Comparison of ENCODE assay signal across 9 mouse cellular contexts in the genomic region with DNA sequence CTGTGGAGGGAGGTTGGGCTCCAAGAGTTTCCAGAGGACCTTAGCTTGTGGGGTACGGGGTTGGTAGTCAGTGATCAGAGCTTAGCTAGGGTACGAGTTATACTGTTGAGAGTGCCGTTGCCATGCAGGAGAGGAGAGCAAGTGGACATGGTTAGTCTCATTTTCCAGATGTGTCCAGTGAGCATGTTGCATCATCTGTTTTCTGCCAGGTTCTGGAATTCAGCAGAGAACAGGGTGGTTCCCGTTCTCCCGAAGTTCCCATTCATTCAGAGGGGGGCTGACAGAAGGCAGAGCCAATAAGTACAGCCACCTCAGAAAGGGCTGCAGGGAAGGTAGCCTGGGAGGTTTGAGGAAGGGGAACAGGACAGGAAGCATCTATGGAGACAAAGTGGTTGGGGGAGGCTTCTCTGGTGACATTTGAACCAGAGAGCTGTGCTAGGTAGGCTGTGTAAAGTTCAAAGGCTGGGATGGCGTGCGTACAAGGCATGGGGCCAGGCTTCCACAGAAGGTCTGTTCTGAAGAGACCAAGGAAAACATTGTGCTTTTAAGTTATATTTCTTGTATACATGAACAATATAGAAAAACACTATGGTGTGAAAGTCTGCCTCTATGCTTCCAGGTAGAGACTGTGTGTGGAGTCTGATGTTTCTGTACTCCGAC. TPM values are rescaled to one million over a fixed set of nuclear protein-coding genes. Genes with fewer than 3 reads are reported as not detected.
A peak's percentile ranks its signal among the peaks of the same experiment; 100 is the strongest.
DNase-seq lines count a peak whose midpoint lies in the region; ATAC-seq and TF ChIP-seq lines count a peak whose summit lies in the region.
"Had no signal": no experiment of that assay in that cellular context is flagged by ENCODE, and none has a peak within 500 bp of the region (broad histone marks: within the 10 kb centered on the region; RNA-seq: fewer than 3 reads in every experiment).

No protein-coding gene starts in this region.

- no peak overlapping the region for H3K9ac ChIP-seq in forebrain, embryonic 13.5 days
- peak overlapping the region; percentile 32 for H3K9ac ChIP-seq in hindbrain, embryonic 16.5 days (ENCODE audit: low read depth, low read length)
- H3K9ac ChIP-seq: kidney, embryonic 15.5 days had no signal

- TF ChIP-seq POLR2A in myocyte (IDR thresholded peaks at IDR 0.05; ENCODE audit: insufficient read length, low read depth), result no peak

- peaks cover 35% of the 10 kb centered on the region for H3K79me2 ChIP-seq in myocyte (ENCODE audit: control insufficient read depth, insufficient read depth)

- peak; percentile 37 to 67 for DNase-seq in kidney, postnatal 36 days
- DNase-seq in kidney, postnatal 14 days, result no peak
- no peak for DNase-seq in spleen, postnatal 36 days (ENCODE audit: low spot score in 2 of 2)
- no peak for DNase-seq in left cerebral cortex, postnatal 14 days (ENCODE audit: low spot score in 2 of 2)
- DNase-seq: thymus, postnatal 14 days had no signal

- H3K4me2 ChIP-seq in forebrain, embryonic 13.5 days, result peak overlapping the region; percentile 36
- H3K4me2 ChIP-seq in hindbrain, embryonic 16.5 days (ENCODE audit: low read length), result peak overlapping the region; percentile 16
- H3K4me2 ChIP-seq in myocyte (ENCODE audit: low read depth), result peak overlapping the region; percentile 12
- H3K4me2 ChIP-seq: kidney, embryonic 15.5 days had no signal

- ATAC-seq in forebrain, embryonic 13.5 days, result no peak
- ATAC-seq in hindbrain, embryonic 16.5 days, result no peak

- peaks cover 9% of the 10 kb centered on the region; the same call in 1 of the 2 replicates for H3K36me3 ChIP-seq in forebrain, embryonic 13.5 days (ENCODE audit: poor library complexity, severe bottlenecking)
- H3K36me3 ChIP-seq in hindbrain, embryonic 16.5 days (ENCODE audit: control insufficient read depth, insufficient read depth, low read length), result no peaks in the 10 kb centered on the region
- H3K36me3 ChIP-seq in myocyte (ENCODE audit: control insufficient read depth, insufficient read depth), result no peaks in the 10 kb centered on the region

- no peak overlapping the region for H3K4me3 ChIP-seq in forebrain, embryonic 13.5 days
- H3K4me3 ChIP-seq in hindbrain, embryonic 16.5 days (ENCODE audit: low read length), result no peak overlapping the region
- no peak overlapping the region for H3K4me3 ChIP-seq in myocyte
- H3K4me3 ChIP-seq: kidney, embryonic 15.5 days had no signal

- peaks cover 69% of the 10 kb centered on the region for H3K4me1 ChIP-seq in forebrain, embryonic 13.5 days
- peaks cover 45% of the 10 kb centered on the region for H3K4me1 ChIP-seq in hindbrain, embryonic 16.5 days (ENCODE audit: control insufficient read depth, insufficient read depth, low read depth, low read length)

- no peaks in the 10 kb centered on the region for H3K9me3 ChIP-seq in forebrain, embryonic 13.5 days (replicated peaks)
- H3K9me3 ChIP-seq in hindbrain, embryonic 16.5 days (ENCODE audit: control insufficient read depth, low read length), result no peaks in the 10 kb centered on the region
- H3K9me3 ChIP-seq: kidney, embryonic 15.5 days had no signal

- intact Hi-C loops in left cerebral cortex, postnatal 14 days (cut with DNase I), result loop anchor here (5.0 kb wide), 1 partner anchor 86 kb away; no protein-coding TSS in a partner anchor

- H3K27me3 ChIP-seq in forebrain, embryonic 13.5 days, result no peaks in the 10 kb centered on the region
- no peaks in the 10 kb centered on the region for H3K27me3 ChIP-seq in hindbrain, embryonic 16.5 days (replicated peaks; ENCODE audit: control insufficient read depth, insufficient read depth, low read length)
- H3K27me3 ChIP-seq in myocyte (ENCODE audit: control insufficient read depth, insufficient read depth, insufficient read length), result no peaks in the 10 kb centered on the region
- H3K27me3 ChIP-seq: kidney, embryonic 15.5 days had no signal

- H3ac ChIP-seq in myocyte (ENCODE audit: control insufficient read depth, insufficient read length), result no peak overlapping the region

- WGBS in forebrain, embryonic 13.5 days, result 68% methylated on average over 8 of the region's 8 CpGs
- WGBS in hindbrain, embryonic 16.5 days, result 65% methylated on average over 8 of the region's 8 CpGs

- H3K27ac ChIP-seq in forebrain, embryonic 13.5 days, result peak overlapping the region; percentile 79
- H3K27ac ChIP-seq in hindbrain, embryonic 16.5 days (ENCODE audit: low read depth, low read length), result peak overlapping the region; percentile 71

TF ChIP-seq in myocyte, 11 proteins besides CTCF, POLR2A, EP300 and RAD21:
- TF ChIP-seq REST (IDR thresholded peaks at IDR 0.05; ENCODE audit: insufficient read depth, insufficient read length) (no peak), MYOD1 (IDR thresholded peaks at IDR 0.05; ENCODE audit: control insufficient read depth in 1 of 3, insufficient read length in 2 of 3, low read depth in 2 of 3) (no peak), USF1 (IDR thresholded peaks at IDR 0.05; ENCODE audit: low read depth) (no peak), CEBPB (IDR thresholded peaks at IDR 0.05; ENCODE audit: insufficient read depth, poor library complexity, severe bottlenecking) (no peak), POLR2AphosphoS2 (IDR thresholded peaks at IDR 0.05; ENCODE audit: insufficient read length, low read depth) (no peak), E2F4 (IDR thresholded peaks at IDR 0.05; ENCODE audit: insufficient read depth) (no peak), TCF3 (IDR thresholded peaks at IDR 0.05; ENCODE audit: insufficient read length, low read depth) (no peak), MYOG (IDR thresholded peaks at IDR 0.05; ENCODE audit: control insufficient read depth in 1 of 3, insufficient read depth in 1 of 3, insufficient read length in 2 of 3, low read depth in 2 of 3) (no peak), MAX (IDR thresholded peaks at IDR 0.05; ENCODE audit: low read depth) (no peak), SRF (IDR thresholded peaks at IDR 0.05; ENCODE audit: control insufficient read depth, insufficient read length, low read depth) (no peak), TCF12 (IDR thresholded peaks at IDR 0.05; ENCODE audit: insufficient read depth, poor library complexity, severe bottlenecking) (no peak)

RNA-seq across cellular contexts. Expression of gene Klhl25, which starts 5.2 kb away (rescaled TPM):
- 31.2 and 31.5 TPM in 2 replicates for polyA plus RNA-seq in forebrain, embryonic 13.5 days (2015; fragmentation: Nextera tagmentation; extraction: Ambion mirVana)
- 30.8 and 33.0 TPM in 2 replicates for polyA plus RNA-seq in hindbrain, embryonic 16.5 days (2015; fragmentation: Nextera tagmentation; extraction: Ambion mirVana)
- polyA plus RNA-seq in myocyte (2012; fragmentation: generic; extraction: Trizol), result 14.6 TPM
- 10 to 100 TPM in 1 of 2 experiments, 1 to 10 TPM in 1; 9.4 to 11.3 TPM for total RNA-seq in left cerebral cortex, postnatal 14 days (2021)

Comparison
In these comparisons a context has a peak if more than half of its experiments do, and no peak if none do; other contexts are left out.
1. DNase-seq: peak in kidney, postnatal 36 days (2 of 2); none in kidney, postnatal 14 days (single experiment), spleen, postnatal 36 days (0 of 2) and left cerebral cortex, postnatal 14 days (0 of 2).
2. Peak in every context shown above with its lines, with median percentiles within 50 percentile points of each other: H3K4me2 ChIP-seq.